Mouse (Mus musculus): ENCODE measurements around the gene Ganc.

GRCm38 (mm10) chr2:120389376-120389775, 14.3 kb upstream of the Ganc start:
- TF ChIP-seq HCFC1 (IDR thresholded peaks at IDR 0.05; ENCODE audit: borderline replicate concordance, insufficient read depth, low read length) (no peak), ZNF384 (IDR thresholded peaks at IDR 0.05; ENCODE audit: low read depth, low read length) (no peak), MAFK (IDR thresholded peaks at IDR 0.05; ENCODE audit: insufficient read depth, low read depth, low read length) (no peak)
